Mouse (Mus musculus) lung, postnatal 36 days (tissue): ENCODE data around the gene Trip6.
A peak's percentile ranks its signal among the peaks of the same experiment; 100 is the strongest.

Source experiments
- DNase-seq: peaks from one replicate; pipeline ENCODE4 v3.0.0; 2022; ENCODE audit warnings: mixed read lengths

Gene Trip6

GRCm38 (mm10) chr5:137338256-137338655 is 24.1 kb upstream of the Trip6 start:
- peak; percentile 96 for DNase-seq

GRCm38 (mm10) chr5:137337190-137337589 is 23.0 kb upstream of the Trip6 start:
- no peak for DNase-seq

GRCm38 (mm10) chr5:137335066-137335465 is 20.9 kb upstream of the Trip6 start:
- no peak for DNase-seq

DNA sequence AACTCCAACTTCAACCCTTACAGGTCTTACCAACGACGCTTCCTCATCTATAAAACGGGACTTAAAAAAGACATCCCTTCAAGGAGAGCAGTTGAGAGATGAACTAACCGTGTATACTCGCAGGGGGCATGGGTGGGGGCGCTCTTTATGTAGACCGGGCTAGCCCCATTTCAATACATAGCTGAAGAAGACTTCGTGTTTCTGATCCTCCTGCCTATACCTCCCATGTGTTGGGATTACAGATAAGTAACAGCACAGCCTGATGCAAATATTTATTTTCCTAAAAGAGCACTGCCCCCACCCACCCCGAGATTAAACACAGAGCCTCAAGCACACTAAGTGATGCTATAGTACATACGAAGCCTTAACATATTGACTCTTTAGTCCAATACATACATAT is 20.1 kb upstream of the Trip6 start:
- DNase-seq, result no peak

GRCm38 (mm10) chr5:137333512-137334174 is 19.4 kb upstream of the Trip6 start, which contains the start of gene Slc12a9:
Gene Slc12a9 (minus strand): TSS chr5:137333597.
- peak; percentile 98 for DNase-seq

- no peak for DNase-seq
Observed at GRCm38 (mm10) chr5:137332857-137333511, 18.8 kb upstream of the Trip6 start.

- no peak for DNase-seq
Observed at GRCm38 (mm10) chr5:137330910-137331309, 16.7 kb upstream of the Trip6 start.

DNA sequence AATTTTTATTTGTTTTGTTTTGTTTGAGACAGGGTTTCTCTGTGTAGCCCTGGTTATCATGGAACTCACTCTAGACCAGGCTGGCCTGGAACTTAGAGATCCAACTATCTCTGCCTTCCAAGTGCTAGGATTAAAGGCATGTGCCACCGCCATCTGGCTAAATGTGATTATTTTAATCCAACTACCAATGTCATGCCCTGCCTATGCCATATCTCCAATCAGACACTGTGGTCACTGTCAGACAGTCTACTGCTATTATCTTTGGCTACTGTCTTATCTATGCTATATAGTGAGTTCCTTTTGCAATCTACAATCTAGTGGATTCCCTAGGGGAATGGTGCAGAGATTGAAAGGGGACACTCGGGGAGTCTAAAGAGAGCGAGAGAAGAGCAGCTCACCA is 6.8 kb upstream of the Trip6 start:
- no peak for DNase-seq

DNA sequence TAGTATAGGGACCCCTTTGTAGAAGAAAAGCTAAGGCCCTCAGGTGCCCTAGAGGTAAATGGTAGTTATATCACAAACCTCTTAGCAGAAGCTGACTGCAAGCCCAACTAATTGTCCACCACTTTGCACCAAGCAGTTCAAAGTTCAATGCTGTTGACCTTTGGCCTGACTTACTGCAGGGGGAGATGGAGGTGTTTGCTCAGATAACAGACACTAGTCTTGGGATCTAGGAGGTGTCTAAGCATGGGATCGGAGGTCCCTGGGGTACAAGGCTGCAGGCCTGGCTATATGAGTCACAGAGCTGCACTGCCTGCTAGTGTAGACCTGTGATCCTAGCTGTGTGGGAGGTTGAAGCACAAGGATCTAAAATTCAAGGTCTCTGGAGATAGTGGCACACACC is 4.4 kb upstream of the Trip6 start:
- no peak for DNase-seq

- DNase-seq, result no peak
Observed at GRCm38 (mm10) chr5:137317361-137317760, 3.2 kb upstream of the Trip6 start.

- peak; percentile 58 for DNase-seq
Observed at GRCm38 (mm10) chr5:137315084-137315903, 1.1 kb upstream of the Trip6 start.

GRCm38 (mm10) chr5:137313466-137314192 is 575 bp downstream of the Trip6 start:
- DNase-seq, result peak; percentile 46

- DNase-seq, result no peak
Observed at GRCm38 (mm10) chr5:137308356-137308755, 5.8 kb downstream of the Trip6 start.

DNA sequence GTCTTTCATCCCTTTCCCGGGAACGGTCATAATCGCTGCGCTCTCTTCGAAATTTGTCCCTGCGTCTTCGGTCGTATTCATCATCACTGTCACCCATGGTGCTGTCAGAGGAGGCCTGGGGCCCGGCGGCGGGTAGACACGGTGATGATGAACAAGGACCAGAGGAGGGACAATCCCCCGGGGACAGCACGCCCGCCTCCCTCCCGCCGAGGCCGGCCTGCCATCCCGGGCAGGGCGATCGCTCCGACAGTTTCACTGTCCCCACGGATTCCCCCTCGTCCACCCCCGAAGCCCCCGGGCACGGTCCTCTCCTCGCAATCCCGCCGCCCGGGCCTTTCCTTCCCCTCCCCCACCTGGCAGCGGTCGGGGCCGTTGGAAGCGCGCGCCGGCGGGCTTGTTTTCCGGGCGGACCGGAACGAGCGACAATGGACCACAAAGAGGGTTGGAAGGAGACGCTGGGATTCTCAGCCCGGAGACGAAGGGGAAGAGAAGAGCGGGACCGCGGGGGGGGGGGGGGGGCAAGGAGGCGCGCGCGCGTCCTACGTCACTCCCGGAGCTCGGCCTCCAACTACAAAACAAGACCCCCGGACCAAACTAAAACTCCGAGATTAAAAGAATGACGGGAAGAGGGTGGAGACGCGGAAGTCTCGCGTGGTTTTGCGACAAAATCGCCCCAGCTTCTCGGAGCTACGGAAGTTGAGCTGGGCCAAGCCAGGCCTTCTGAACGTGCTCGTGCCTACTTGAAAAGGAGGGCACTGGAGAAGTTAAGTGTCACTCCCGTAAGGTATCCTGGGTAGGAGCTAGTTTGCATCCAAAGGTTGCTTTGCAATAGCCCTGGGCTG is 6.9 kb downstream of the Trip6 start, which contains the start of gene Srrt:
Gene Srrt (minus strand): TSS at position 604 of the 842 bp plus-strand sequence.
- peak; percentile 95 for DNase-seq

GRCm38 (mm10) chr5:137306439-137307005 is 7.7 kb downstream of the Trip6 start:
- no peak for DNase-seq

GRCm38 (mm10) chr5:137305822-137306221 is 8.4 kb downstream of the Trip6 start:
- no peak for DNase-seq

GRCm38 (mm10) chr5:137304816-137305215 is 9.4 kb downstream of the Trip6 start:
- DNase-seq, result no peak

GRCm38 (mm10) chr5:137304165-137304564 is 10.0 kb downstream of the Trip6 start:
- DNase-seq, result no peak

GRCm38 (mm10) chr5:137303609-137304008 is 10.6 kb downstream of the Trip6 start:
- DNase-seq, result no peak

GRCm38 (mm10) chr5:137301253-137301652 is 13.0 kb downstream of the Trip6 start:
- no peak for DNase-seq

- DNase-seq, result no peak
Observed at GRCm38 (mm10) chr5:137299240-137299639, 15.0 kb downstream of the Trip6 start.

DNA sequence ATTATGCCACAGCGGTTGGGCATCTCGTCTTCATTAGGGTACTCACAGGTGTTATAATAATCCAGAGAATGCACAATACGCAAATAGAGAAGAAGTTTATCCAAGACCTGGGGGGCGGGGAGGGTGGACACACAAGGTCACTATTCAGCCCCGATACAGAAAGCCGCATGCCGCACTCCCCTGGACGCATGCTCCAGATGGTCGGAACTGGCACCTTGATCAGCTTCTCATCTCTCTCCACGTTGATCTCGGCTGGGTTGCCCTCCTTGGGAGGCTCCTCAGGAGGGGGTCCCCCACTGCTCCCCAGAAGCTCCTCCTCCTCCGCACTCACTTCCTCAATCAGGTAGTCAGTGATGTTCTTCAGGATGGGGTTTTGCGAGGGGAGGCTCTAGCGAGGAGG is 17.1 kb downstream of the Trip6 start:
- no peak for DNase-seq
